Mouse (Mus musculus) T-cell, adult 66 days (primary cell): ENCODE measurements around the gene Cfap221. TPM values are rescaled to one million over a fixed set of nuclear protein-coding genes. Genes with fewer than 3 reads are reported as not detected.

Experiments used
- total RNA-seq, 2 experiments: library from RNA; stranded (reverse); gene quantifications; 3 replicates in 1 of 2; 4 replicates in 1 of 2; pipeline ENCODE4 v1.2.4; 2023

Gene Cfap221
- not detected for total RNA-seq

GRCm38 (mm10) chr1:119996798-119997581 lies at the start of gene Cfap221:
Cfap221 (minus strand) TSS chr1:119997234.

GRCm38 (mm10) chr1:120006844-120007790 lies 10.1 kb upstream of the Cfap221 start, which contains the start of gene Sctr:
Sctr (plus strand) TSS chr1:120006894.

GRCm38 (mm10) chr1:119912953-119913814 lies 83.8 kb downstream of the Cfap221 start, which contains the start of gene Tmem177:
Tmem177 (minus strand) TSS chr1:119913208.

Other genes with a start within 250 kb of the Cfap221 start
- gene Ptpn4, start 159.6 kb downstream of the Cfap221 start, total RNA-seq = 10 to 100 TPM; 33.0 to 36.8 TPM
- 1 to 10 TPM; 3.8 to 3.9 TPM for gene Tmem177, start 84.0 kb downstream of the Cfap221 start, total RNA-seq
- not detected for gene Sctr, start 9.7 kb upstream of the Cfap221 start, total RNA-seq
- not detected for gene Tmem37, start 76.8 kb upstream of the Cfap221 start, total RNA-seq
- gene Dbi, start 123.8 kb upstream of the Cfap221 start, total RNA-seq = 10 to 100 TPM; 33.2 to 39.4 TPM
- 10 to 100 TPM; 13.7 to 13.8 TPM for gene 3110009E18Rik, start 124.0 kb upstream of the Cfap221 start, total RNA-seq